Mouse (Mus musculus): ENCODE measurements around the gene Tjp3. TPM values are rescaled to one million over a fixed set of nuclear protein-coding genes. Genes with fewer than 3 reads are reported as not detected.
A peak's percentile ranks its signal among the peaks of the same experiment; 100 is the strongest.

Gene Tjp3
- polyA plus RNA-seq, 1 experiment from 2014 or later = 29.1 TPM

DNA sequence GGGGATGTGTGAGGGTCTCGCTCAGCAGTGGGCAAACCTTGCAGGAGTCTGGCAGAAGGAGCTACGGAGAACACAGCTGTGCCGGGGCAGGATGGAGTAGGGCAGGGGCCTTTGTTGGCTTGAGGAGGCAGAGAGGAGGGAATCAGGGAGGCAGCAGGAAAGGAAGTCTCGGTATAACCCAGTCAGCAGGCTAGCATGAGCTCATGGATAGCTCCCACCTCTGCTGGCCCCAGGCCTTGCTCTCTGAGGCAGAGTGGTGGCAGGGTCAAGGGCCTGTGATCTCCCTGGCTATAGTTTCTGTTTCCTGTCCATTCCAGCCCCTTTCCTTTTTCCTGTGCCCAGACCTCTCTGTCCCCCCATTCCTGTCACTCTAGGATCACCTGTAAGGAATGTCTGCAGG lies 10.9 kb upstream of the Tjp3 start:
- Histone ChIP-seq H3K27me3 (ENCODE audit: control insufficient read depth, insufficient read depth, low read length) (no peaks in the 10 kb centered on the region), H3K4me1 (ENCODE audit: control insufficient read depth, insufficient read depth, low read length) (peaks cover 40% of the 10 kb centered on the region), H3K36me3 (ENCODE audit: control insufficient read depth, insufficient read depth, low read length) (0 out of 2 replicates have a peak, but pooled peaks cover 5% of the 10 kb centered on the region), H3K9me3 (replicated peaks; ENCODE audit: control insufficient read depth, low read length) (no peaks in the 10 kb centered on the region), H3K4me3 (replicated peaks; ENCODE audit: low read length) (no peak overlapping the region), H3K9ac (ENCODE audit: low read length) (peak overlapping the region; percentile 43; the same call in 1 of the 2 replicates), H3K27ac (ENCODE audit: low read length) (peak overlapping the region; percentile 55), H3K4me2 (ENCODE audit: low read depth, low read length) (no peak overlapping the region)
- WGBS = 60% methylated on average over 4 of the region's 4 CpGs
- no peak for ATAC-seq (ENCODE audit: insufficient read depth, low FRiP score)

DNA sequence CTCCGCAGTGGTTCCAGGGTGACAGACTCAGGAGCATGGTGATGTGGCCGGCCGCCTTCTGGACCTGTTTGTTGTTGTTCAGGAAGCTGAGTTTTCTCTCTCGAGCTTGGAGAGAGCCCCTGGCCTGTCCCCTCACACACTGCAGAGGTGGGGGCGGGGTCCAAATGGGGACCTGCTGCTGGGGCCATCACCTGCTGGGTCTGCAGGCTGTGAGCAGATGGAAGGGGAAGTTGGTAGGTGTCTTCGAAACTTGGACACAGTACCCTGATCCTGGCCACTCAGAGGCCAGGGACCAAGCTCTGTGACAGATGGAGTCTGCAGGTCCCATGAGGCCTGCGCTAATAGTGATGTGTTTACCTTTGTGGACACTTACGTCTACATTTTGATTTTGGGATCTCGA lies 9.9 kb upstream of the Tjp3 start:
- ATAC-seq (ENCODE audit: insufficient read depth, low FRiP score) = no peak
- Histone ChIP-seq H3K4me3 (replicated peaks; ENCODE audit: low read length) (no peak overlapping the region), H3K4me1 (ENCODE audit: control insufficient read depth, insufficient read depth, low read length) (peaks cover 44% of the 10 kb centered on the region), H3K36me3 (ENCODE audit: control insufficient read depth, insufficient read depth, low read length) (no peaks in the 10 kb centered on the region), H3K27me3 (ENCODE audit: control insufficient read depth, insufficient read depth, low read length) (no peaks in the 10 kb centered on the region), H3K9ac (ENCODE audit: low read length) (no peak overlapping the region; the same call in 1 of the 2 replicates), H3K4me2 (ENCODE audit: low read depth, low read length) (no peak overlapping the region), H3K27ac (ENCODE audit: low read length) (no peak overlapping the region), H3K9me3 (replicated peaks; ENCODE audit: control insufficient read depth, low read length) (no peaks in the 10 kb centered on the region)
- 66% methylated on average over 9 of the region's 9 CpGs for WGBS

DNA sequence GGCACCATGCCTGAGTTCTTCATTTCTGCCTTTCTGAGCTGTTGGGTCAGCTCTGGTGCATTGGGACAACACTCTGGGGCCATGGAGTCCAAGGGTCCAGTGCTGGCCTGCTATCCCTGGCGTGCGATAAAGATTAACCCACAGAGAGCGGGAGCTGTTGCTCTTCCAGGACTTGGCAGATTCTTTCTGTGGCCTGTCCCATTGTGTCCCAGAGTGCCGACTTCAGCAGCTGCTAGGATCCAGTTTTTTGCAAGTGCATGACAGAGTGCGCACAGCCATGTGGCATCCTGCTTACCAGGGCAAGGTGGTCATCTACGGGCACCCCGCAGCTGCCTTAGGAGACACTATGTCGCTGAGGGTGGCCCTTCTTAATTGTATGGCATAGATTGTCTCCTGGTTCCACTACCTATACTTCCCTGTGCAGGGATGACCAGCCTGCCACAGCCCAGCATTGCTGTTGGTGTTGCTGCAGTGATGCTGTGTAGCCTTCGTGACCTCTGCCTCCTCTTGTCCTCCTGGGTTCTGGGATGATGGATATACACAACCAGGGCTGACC lies 9.0 kb upstream of the Tjp3 start:
- no peak overlapping the region for H3K4me2 ChIP-seq (ENCODE audit: low read depth, low read length)
- H3K9me3 ChIP-seq (replicated peaks; ENCODE audit: control insufficient read depth, low read length) = no peaks in the 10 kb centered on the region
- H3K9ac ChIP-seq (ENCODE audit: low read length) = peak overlapping the region; percentile 39; the same call in 1 of the 2 replicates
- no peak overlapping the region; the same call in 1 of the 2 replicates for H3K27ac ChIP-seq (ENCODE audit: low read length)
- no peaks in the 10 kb centered on the region for H3K27me3 ChIP-seq (ENCODE audit: control insufficient read depth, insufficient read depth, low read length)
- 77% methylated on average over 9 of the region's 9 CpGs for WGBS
- peaks cover 44% of the 10 kb centered on the region for H3K4me1 ChIP-seq (ENCODE audit: control insufficient read depth, insufficient read depth, low read length)
- no peak overlapping the region for H3K4me3 ChIP-seq (replicated peaks; ENCODE audit: low read length)
- no peak for ATAC-seq (ENCODE audit: insufficient read depth, low FRiP score)
- no peaks in the 10 kb centered on the region for H3K36me3 ChIP-seq (ENCODE audit: control insufficient read depth, insufficient read depth, low read length)

DNA sequence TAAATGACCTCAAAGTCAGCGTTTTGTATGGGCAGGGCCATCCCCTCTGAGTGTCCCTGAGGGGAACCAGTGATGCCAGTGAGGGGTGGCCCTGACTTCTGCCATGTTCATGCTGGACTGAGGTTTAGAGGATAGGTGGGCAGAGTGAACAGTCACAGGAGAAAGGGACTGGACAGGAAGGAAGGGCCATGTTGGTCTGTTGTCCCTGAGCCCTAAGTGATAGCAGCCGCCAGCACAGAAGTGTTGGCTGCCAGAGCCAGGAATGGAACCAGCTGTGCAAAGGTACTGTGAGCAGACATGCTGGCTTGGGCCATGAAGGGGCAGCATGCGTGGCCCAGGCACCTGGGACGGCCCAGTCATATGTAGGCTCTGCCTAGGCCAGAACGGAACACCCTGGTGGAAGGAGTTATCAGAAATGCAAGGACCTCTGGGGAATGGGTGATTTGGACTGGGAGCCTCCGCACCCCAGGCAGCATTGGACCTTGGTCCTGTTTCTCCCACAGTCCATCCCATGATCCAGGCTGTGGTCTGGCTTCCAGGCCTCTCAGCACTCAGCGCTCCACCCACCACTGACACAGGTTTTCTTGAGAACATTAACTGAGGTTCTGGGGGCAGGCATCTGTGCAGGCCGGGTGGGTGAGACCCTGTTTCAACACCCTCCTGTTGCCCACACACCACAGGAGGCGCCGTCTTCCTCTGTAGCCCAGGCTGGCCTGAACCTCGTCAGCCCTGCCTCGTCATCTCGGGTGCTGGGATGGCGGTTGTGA lies 8.4 kb upstream of the Tjp3 start:
- Histone ChIP-seq H3K9ac (ENCODE audit: low read length) (peak overlapping the region; percentile 39; the same call in 1 of the 2 replicates), H3K27ac (ENCODE audit: low read length) (no peak overlapping the region; the same call in 1 of the 2 replicates)
- ATAC-seq (ENCODE audit: insufficient read depth, low FRiP score) = no peak

DNA sequence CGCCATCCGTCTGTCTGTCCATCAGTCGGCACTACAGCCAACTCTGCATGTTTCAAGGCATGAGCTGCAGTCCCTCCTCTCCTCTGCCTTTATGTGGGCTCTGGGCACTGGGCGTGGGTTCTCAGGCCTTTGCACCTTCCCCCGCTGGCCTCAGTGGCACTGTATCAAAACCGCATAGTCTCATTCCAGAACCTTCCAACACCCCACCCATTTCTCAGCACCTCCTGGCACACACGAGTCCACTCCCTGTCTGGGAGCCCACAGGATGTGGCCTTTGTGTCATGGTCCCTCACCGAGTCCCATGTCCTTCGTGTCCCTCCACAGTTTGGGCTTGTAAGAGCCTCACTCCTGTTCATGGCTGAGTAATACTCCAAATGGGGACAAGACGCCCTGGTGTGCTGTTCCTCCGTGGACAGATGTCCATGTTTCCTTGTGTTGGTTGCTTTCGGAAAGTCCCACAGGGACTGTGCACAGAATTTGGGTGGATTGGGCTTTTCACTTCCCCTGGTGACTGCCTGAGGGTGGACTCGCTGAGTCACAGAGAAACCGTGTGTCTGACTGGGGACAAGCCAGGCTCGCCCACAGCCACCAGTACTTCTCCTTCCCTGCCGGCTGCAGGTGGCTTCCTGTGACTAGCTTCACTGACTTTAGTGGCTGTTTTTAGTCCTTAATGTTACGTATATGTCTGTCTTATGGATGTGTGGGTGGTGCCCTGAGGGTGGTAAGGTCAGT lies 7.2 kb upstream of the Tjp3 start:
- no peak for ATAC-seq (ENCODE audit: insufficient read depth, low FRiP score)
- H3K4me3 ChIP-seq (replicated peaks; ENCODE audit: low read length) = no peak overlapping the region
- peak overlapping the region; percentile 73; the same call in 1 of the 2 replicates for H3K27ac ChIP-seq (ENCODE audit: low read length)
- H3K36me3 ChIP-seq (ENCODE audit: control insufficient read depth, insufficient read depth, low read length) = no peaks in the 10 kb centered on the region
- peaks cover 51% of the 10 kb centered on the region for H3K4me1 ChIP-seq (ENCODE audit: control insufficient read depth, insufficient read depth, low read length)
- H3K9ac ChIP-seq (ENCODE audit: low read length) = no peak overlapping the region
- no peaks in the 10 kb centered on the region for H3K9me3 ChIP-seq (replicated peaks; ENCODE audit: control insufficient read depth, low read length)
- no peak overlapping the region for H3K4me2 ChIP-seq (ENCODE audit: low read depth, low read length)
- no peaks in the 10 kb centered on the region for H3K27me3 ChIP-seq (ENCODE audit: control insufficient read depth, insufficient read depth, low read length)
- WGBS = 91% methylated on average over 17 of the region's 17 CpGs

More for the DNA sequence above, 8.4 kb upstream of the Tjp3 start:
- WGBS = 83% methylated on average over 14 of the region's 14 CpGs
- no peak overlapping the region for H3K4me3 ChIP-seq (replicated peaks; ENCODE audit: low read length)
- H3K9me3 ChIP-seq (replicated peaks; ENCODE audit: control insufficient read depth, low read length) = no peaks in the 10 kb centered on the region
- H3K4me2 ChIP-seq (ENCODE audit: low read depth, low read length) = no peak overlapping the region
- H3K27me3 ChIP-seq (ENCODE audit: control insufficient read depth, insufficient read depth, low read length) = no peaks in the 10 kb centered on the region
- H3K36me3 ChIP-seq (ENCODE audit: control insufficient read depth, insufficient read depth, low read length) = no peaks in the 10 kb centered on the region
- H3K4me1 ChIP-seq (ENCODE audit: control insufficient read depth, insufficient read depth, low read length) = peaks cover 43% of the 10 kb centered on the region

DNA sequence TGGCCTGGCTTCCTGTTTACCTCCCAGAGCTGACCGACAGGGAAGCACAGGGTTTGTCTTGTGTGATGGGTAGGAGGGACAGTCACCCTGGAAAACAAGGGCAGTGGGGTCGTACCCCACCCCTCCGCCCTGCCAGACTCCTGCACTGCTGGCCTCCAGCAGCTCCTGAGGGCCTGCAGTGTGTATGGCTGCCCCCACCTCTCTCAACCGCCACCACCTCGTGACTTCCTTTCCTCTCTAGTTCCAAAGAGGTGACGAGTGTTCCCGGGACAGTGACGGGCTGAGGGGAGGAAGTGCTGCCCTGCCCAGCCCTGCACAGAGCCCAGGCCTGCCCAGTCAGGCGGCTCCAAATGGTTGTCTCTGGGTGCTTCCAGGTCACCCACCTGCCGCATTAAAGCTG lies 6.5 kb upstream of the Tjp3 start:
- H3K27me3 ChIP-seq (ENCODE audit: control insufficient read depth, insufficient read depth, low read length) = no peaks in the 10 kb centered on the region
- peak overlapping the region; percentile 73 for H3K27ac ChIP-seq (ENCODE audit: low read length)
- ATAC-seq (ENCODE audit: insufficient read depth, low FRiP score) = no peak
- H3K4me3 ChIP-seq (replicated peaks; ENCODE audit: low read length) = no peak overlapping the region
- H3K36me3 ChIP-seq (ENCODE audit: control insufficient read depth, insufficient read depth, low read length) = no peaks in the 10 kb centered on the region
- H3K4me2 ChIP-seq (ENCODE audit: low read depth, low read length) = no peak overlapping the region
- peaks cover 45% of the 10 kb centered on the region for H3K4me1 ChIP-seq (ENCODE audit: control insufficient read depth, insufficient read depth, low read length)
- no peaks in the 10 kb centered on the region for H3K9me3 ChIP-seq (replicated peaks; ENCODE audit: control insufficient read depth, low read length)
- peak overlapping the region; percentile 31; the same call in 1 of the 2 replicates for H3K9ac ChIP-seq (ENCODE audit: low read length)
- WGBS = 47% methylated on average over 10 of the region's 10 CpGs

DNA sequence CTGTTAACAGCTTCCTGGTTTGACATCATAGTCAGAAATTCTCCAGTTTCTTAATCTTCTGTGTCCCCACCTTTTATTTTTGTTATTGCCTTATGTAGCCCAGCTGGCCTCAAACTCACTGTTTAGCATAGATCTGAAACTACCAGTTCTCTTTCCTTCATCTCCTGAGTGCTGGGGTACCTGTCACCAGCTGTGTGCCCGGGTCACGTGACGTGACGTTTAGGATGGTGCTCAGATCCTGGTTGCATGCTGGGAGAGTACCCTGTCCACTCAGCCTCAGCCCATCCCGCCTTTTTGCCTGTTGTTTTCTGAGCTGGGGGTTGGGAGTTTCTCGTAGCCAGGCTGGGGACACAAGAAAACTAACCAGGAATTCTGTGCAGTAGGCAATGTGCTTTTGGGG lies 5.9 kb upstream of the Tjp3 start:
- H3K4me3 ChIP-seq (replicated peaks; ENCODE audit: low read length) = no peak overlapping the region
- 73% methylated on average over 6 of the region's 6 CpGs for WGBS
- peaks cover 39% of the 10 kb centered on the region for H3K4me1 ChIP-seq (ENCODE audit: control insufficient read depth, insufficient read depth, low read length)
- no peaks in the 10 kb centered on the region for H3K9me3 ChIP-seq (replicated peaks; ENCODE audit: control insufficient read depth, low read length)
- no peaks in the 10 kb centered on the region for H3K36me3 ChIP-seq (ENCODE audit: control insufficient read depth, insufficient read depth, low read length)
- H3K4me2 ChIP-seq (ENCODE audit: low read depth, low read length) = no peak overlapping the region
- H3K27ac ChIP-seq (ENCODE audit: low read length) = peak overlapping the region; percentile 73
- no peak for ATAC-seq (ENCODE audit: insufficient read depth, low FRiP score)
- H3K27me3 ChIP-seq (ENCODE audit: control insufficient read depth, insufficient read depth, low read length) = no peaks in the 10 kb centered on the region
- peak overlapping the region; percentile 31; the same call in 1 of the 2 replicates for H3K9ac ChIP-seq (ENCODE audit: low read length)

DNA sequence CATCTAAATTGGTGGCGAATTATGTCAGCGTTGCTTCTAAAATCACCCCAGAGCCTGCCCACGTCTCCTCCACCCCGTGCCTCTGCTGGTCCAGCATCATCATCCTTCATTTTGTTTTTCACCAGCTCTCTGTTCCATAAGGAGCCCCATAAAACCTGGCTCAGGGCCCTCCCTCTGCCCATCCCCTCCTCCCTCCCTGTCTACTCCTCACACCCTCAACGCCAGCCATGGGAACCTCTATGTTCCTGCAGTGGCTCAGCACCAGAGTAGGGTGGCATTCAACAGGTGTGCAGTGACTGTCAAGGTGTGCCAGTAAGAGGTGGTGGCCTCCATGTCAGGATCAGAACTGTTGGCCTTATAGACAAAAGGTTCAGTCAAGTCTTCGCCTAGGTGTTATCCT lies 3.8 kb upstream of the Tjp3 start:
- H3K4me3 ChIP-seq (replicated peaks; ENCODE audit: low read length) = no peak overlapping the region
- no peak overlapping the region for H3K4me2 ChIP-seq (ENCODE audit: low read depth, low read length)
- no peaks in the 10 kb centered on the region for H3K9me3 ChIP-seq (replicated peaks; ENCODE audit: control insufficient read depth, low read length)
- H3K27me3 ChIP-seq (ENCODE audit: control insufficient read depth, insufficient read depth, low read length) = no peaks in the 10 kb centered on the region
- H3K36me3 ChIP-seq (ENCODE audit: control insufficient read depth, insufficient read depth, low read length) = no peaks in the 10 kb centered on the region
- H3K27ac ChIP-seq (ENCODE audit: low read length) = no peak overlapping the region
- 89% methylated on average over 6 of the region's 6 CpGs for whole genome bisulfite sequencing
- H3K9ac ChIP-seq (ENCODE audit: low read length) = no peak overlapping the region; the same call in 1 of the 2 replicates
- peaks cover 39% of the 10 kb centered on the region for H3K4me1 ChIP-seq (ENCODE audit: control insufficient read depth, insufficient read depth, low read length)
- ATAC-seq (ENCODE audit: insufficient read depth, low FRiP score) = no peak

DNA sequence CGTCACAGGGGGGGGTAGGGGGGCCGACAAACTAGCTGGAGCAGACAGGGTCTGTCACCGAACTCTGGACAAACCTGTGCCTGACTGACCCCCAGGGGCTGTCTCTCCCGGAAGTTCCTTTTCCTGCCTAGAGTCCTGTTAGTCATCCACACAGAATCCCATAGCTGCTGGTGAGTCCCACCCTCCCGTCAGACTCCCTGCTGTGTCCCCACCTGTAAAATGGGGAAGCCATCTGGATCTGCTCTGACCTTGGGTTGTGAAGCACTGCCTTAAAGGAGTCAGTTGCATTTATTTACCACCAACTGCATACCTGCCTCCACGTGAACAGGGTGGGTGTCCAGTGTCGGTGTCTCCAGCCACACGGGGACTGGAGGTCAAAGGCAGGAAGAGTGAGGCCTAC lies 3.1 kb upstream of the Tjp3 start:
- no peaks in the 10 kb centered on the region for H3K27me3 ChIP-seq (ENCODE audit: control insufficient read depth, insufficient read depth, low read length)
- H3K4me2 ChIP-seq (ENCODE audit: low read depth, low read length) = peak overlapping the region; percentile 97
- no peak for ATAC-seq (ENCODE audit: insufficient read depth, low FRiP score)
- no peak overlapping the region for H3K27ac ChIP-seq (ENCODE audit: low read length)
- peak overlapping the region; percentile 91 for H3K4me3 ChIP-seq (replicated peaks; ENCODE audit: low read length)
- peaks cover 36% of the 10 kb centered on the region for H3K4me1 ChIP-seq (ENCODE audit: control insufficient read depth, insufficient read depth, low read length)
- H3K9me3 ChIP-seq (replicated peaks; ENCODE audit: control insufficient read depth, low read length) = no peaks in the 10 kb centered on the region
- H3K9ac ChIP-seq (ENCODE audit: low read length) = peak overlapping the region; percentile 86
- WGBS = 48% methylated on average over 8 of the region's 8 CpGs
- H3K36me3 ChIP-seq (ENCODE audit: control insufficient read depth, insufficient read depth, low read length) = no peaks in the 10 kb centered on the region
